ENCODE assay signal across 21 mouse cellular contexts in the genomic region with DNA sequence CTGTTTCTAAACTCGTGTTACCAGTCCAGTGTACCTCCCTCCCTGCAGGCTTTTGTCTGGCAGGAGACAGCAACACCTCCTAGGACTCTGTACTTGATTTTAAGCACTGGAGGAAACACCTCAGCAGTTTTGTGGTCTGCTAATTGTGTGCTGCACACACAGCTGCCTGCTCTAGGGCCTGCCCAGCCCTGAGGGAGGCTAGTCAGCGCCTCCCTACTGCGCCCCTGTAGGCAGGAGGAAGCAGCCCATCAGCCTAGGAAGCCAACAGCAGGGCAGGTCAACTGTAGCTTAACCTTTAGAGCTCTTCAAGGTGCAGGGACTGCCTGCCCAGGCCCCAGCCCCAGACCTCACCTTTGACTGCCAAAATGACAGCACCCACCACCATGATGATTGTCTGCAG. TPM values are rescaled to one million over a fixed set of nuclear protein-coding genes. Genes with fewer than 3 reads are reported as not detected.
DNase-seq lines count a peak whose midpoint lies in the region; ATAC-seq and TF ChIP-seq lines count a peak whose summit lies in the region.
"Had no signal": no experiment of that assay in that cellular context is flagged by ENCODE, and none has a peak within 500 bp of the region (broad histone marks: within the 10 kb centered on the region; RNA-seq: fewer than 3 reads in every experiment).

No protein-coding gene starts in this region.

- peak; percentile 24; the same call in 1 of the 2 replicates for TF ChIP-seq CTCF in intestine, postnatal 0 days (IDR thresholded peaks at IDR 0.05; ENCODE audit: low read depth)
- TF ChIP-seq CTCF in gastrocnemius, adult 2 months (IDR thresholded peaks at IDR 0.05), result no peak

- intact Hi-C loops in gastrocnemius, adult 2 months (cut with DNase I), result no loop called here

- H3K9ac ChIP-seq in intestine, postnatal 0 days (ENCODE audit: low read depth, low read length), result no peak overlapping the region
- H3K9ac ChIP-seq in intestine, embryonic 15.5 days, result no peak overlapping the region
- peak overlapping the region; percentile 17; the same call in 1 of the 2 replicates for H3K9ac ChIP-seq in neural tube, embryonic 13.5 days
- H3K9ac ChIP-seq in stomach, embryonic 16.5 days (ENCODE audit: low read length), result no peak overlapping the region
- H3K9ac ChIP-seq: hindbrain, embryonic 13.5 days had no signal

- H3K4me1 ChIP-seq in intestine, postnatal 0 days (replicated peaks; ENCODE audit: control insufficient read depth, insufficient read depth, low read length), result no peaks in the 10 kb centered on the region; the same call in 1 of the 2 replicates
- no peaks in the 10 kb centered on the region for H3K4me1 ChIP-seq in intestine, embryonic 15.5 days (replicated peaks)
- no peaks in the 10 kb centered on the region for H3K4me1 ChIP-seq in neural tube, embryonic 13.5 days (replicated peaks)
- H3K4me1 ChIP-seq in embryonic facial prominence, embryonic 10.5 days, result peaks cover 14% of the 10 kb centered on the region; the same call in 1 of the 2 replicates
- no peaks in the 10 kb centered on the region for H3K4me1 ChIP-seq in stomach, embryonic 16.5 days (ENCODE audit: control insufficient read depth, insufficient read depth, low read length)
- H3K4me1 ChIP-seq: hindbrain, embryonic 13.5 days had no signal

- no peak for ATAC-seq in intestine, postnatal 0 days
- ATAC-seq in intestine, embryonic 15.5 days, result no peak
- ATAC-seq in neural tube, embryonic 13.5 days (ENCODE audit: low read depth), result no peak
- no peak for ATAC-seq in stomach, embryonic 16.5 days (ENCODE audit: insufficient read depth, low FRiP score)
- ATAC-seq: forebrain, embryonic 14.5 days; Patski had no signal

- 60% methylated on average over 3 of the region's 3 CpGs for WGBS in intestine, postnatal 0 days
- 71% methylated on average over 3 of the region's 3 CpGs for WGBS in intestine, embryonic 15.5 days
- 65% methylated on average over 3 of the region's 3 CpGs for WGBS in neural tube, embryonic 13.5 days
- 50% methylated on average over 3 of the region's 3 CpGs for WGBS in embryonic facial prominence, embryonic 10.5 days
- WGBS in stomach, embryonic 16.5 days, result 63% methylated on average over 3 of the region's 3 CpGs

- no peaks in the 10 kb centered on the region; the same call in 1 of the 2 replicates for H3K36me3 ChIP-seq in intestine, postnatal 0 days (ENCODE audit: control insufficient read depth, insufficient read depth)
- H3K36me3 ChIP-seq in intestine, embryonic 15.5 days, result no peaks in the 10 kb centered on the region
- no peaks in the 10 kb centered on the region for H3K36me3 ChIP-seq in neural tube, embryonic 13.5 days
- H3K36me3 ChIP-seq in embryonic facial prominence, embryonic 10.5 days (replicated peaks), result no peaks in the 10 kb centered on the region; the same call in 1 of the 2 replicates
- H3K36me3 ChIP-seq in stomach, embryonic 16.5 days (ENCODE audit: control insufficient read depth, insufficient read depth, low read length), result no peaks in the 10 kb centered on the region
- H3K36me3 ChIP-seq: hindbrain, embryonic 13.5 days had no signal

- no peaks in the 10 kb centered on the region for H3K9me3 ChIP-seq in intestine, postnatal 0 days (ENCODE audit: control insufficient read depth)
- no peaks in the 10 kb centered on the region for H3K9me3 ChIP-seq in intestine, embryonic 15.5 days
- H3K9me3 ChIP-seq in neural tube, embryonic 13.5 days, result no peaks in the 10 kb centered on the region
- no peaks in the 10 kb centered on the region for H3K9me3 ChIP-seq in embryonic facial prominence, embryonic 10.5 days
- H3K9me3 ChIP-seq in stomach, embryonic 16.5 days (replicated peaks; ENCODE audit: control insufficient read depth, low read length), result no peaks in the 10 kb centered on the region
- H3K9me3 ChIP-seq: hindbrain, embryonic 13.5 days had no signal

- DNase-seq in neural tube, embryonic 10.5 days (ENCODE audit: extremely low spot score, low spot score), result no peak
- DNase-seq in embryonic facial prominence, embryonic 10.5 days (ENCODE audit: low spot score), result no peak
- DNase-seq in left cerebral cortex, adult 8-10 months (ENCODE audit: low spot score in 2 of 2), result no peak
- no peak for DNase-seq in gastrocnemius, adult 2 months
- DNase-seq: adrenal gland, adult 8-10 months; cerebellum, postnatal 10 days; gastrocnemius, postnatal 36 days; lung, adult 18-20 months; right cerebral cortex, postnatal 14 days had no signal

- H3K4me3 ChIP-seq in intestine, postnatal 0 days (ENCODE audit: low read depth, low read length), result no peak overlapping the region
- no peak overlapping the region for H3K4me3 ChIP-seq in intestine, embryonic 15.5 days (replicated peaks)
- H3K4me3 ChIP-seq in neural tube, embryonic 13.5 days, result no peak overlapping the region
- H3K4me3 ChIP-seq in embryonic facial prominence, embryonic 10.5 days, result no peak overlapping the region
- H3K4me3 ChIP-seq in stomach, embryonic 16.5 days (replicated peaks; ENCODE audit: low read length), result no peak overlapping the region
- H3K4me3 ChIP-seq in gastrocnemius, adult 2 months, result no peak overlapping the region
- H3K4me3 ChIP-seq: hindbrain, embryonic 13.5 days had no signal

- H3K27ac ChIP-seq in intestine, postnatal 0 days (ENCODE audit: low read depth, low read length), result no peak overlapping the region
- no peak overlapping the region for H3K27ac ChIP-seq in intestine, embryonic 15.5 days
- H3K27ac ChIP-seq in neural tube, embryonic 13.5 days (replicated peaks), result no peak overlapping the region
- H3K27ac ChIP-seq in embryonic facial prominence, embryonic 10.5 days (replicated peaks), result peak overlapping the region; percentile 19
- H3K27ac ChIP-seq in stomach, embryonic 16.5 days (ENCODE audit: low read length), result peak overlapping the region; percentile 22; the same call in 1 of the 2 replicates
- H3K27ac ChIP-seq in gastrocnemius, adult 2 months, result no peak overlapping the region
- H3K27ac ChIP-seq: hindbrain, embryonic 13.5 days had no signal

- H3K27me3 ChIP-seq in intestine, postnatal 0 days (replicated peaks; ENCODE audit: control insufficient read depth, insufficient read depth, low read length), result no peaks in the 10 kb centered on the region
- H3K27me3 ChIP-seq in intestine, embryonic 15.5 days (replicated peaks), result no peaks in the 10 kb centered on the region
- no peaks in the 10 kb centered on the region for H3K27me3 ChIP-seq in neural tube, embryonic 13.5 days
- no peaks in the 10 kb centered on the region; the same call in 1 of the 2 replicates for H3K27me3 ChIP-seq in embryonic facial prominence, embryonic 10.5 days (replicated peaks; ENCODE audit: low read depth, poor library complexity, severe bottlenecking)
- H3K27me3 ChIP-seq in stomach, embryonic 16.5 days (ENCODE audit: control insufficient read depth, insufficient read depth, low read length), result no peaks in the 10 kb centered on the region
- H3K27me3 ChIP-seq: Patski had no signal

- H3K4me2 ChIP-seq in intestine, postnatal 0 days (replicated peaks; ENCODE audit: low read depth), result no peak overlapping the region
- no peak overlapping the region for H3K4me2 ChIP-seq in intestine, embryonic 15.5 days (replicated peaks)
- no peak overlapping the region for H3K4me2 ChIP-seq in neural tube, embryonic 13.5 days
- no peak overlapping the region for H3K4me2 ChIP-seq in stomach, embryonic 16.5 days (ENCODE audit: low read depth, low read length)
- H3K4me2 ChIP-seq: hindbrain, embryonic 13.5 days had no signal

RNA-seq across cellular contexts. Expression of a gene that starts 11.7 kb away (rescaled TPM):
- 0.08 and 0.13 TPM in 2 replicates for polyA plus RNA-seq in intestine, postnatal 0 days (2015; fragmentation: Nextera tagmentation; extraction: Ambion mirVana)
- polyA plus RNA-seq in intestine, embryonic 15.5 days (2015; fragmentation: Nextera tagmentation; extraction: Ambion mirVana), result 0.13 TPM in 1 of 2 replicates, not detected in the other
- not detected in 2 replicates for polyA plus RNA-seq in neural tube, embryonic 13.5 days (2015; fragmentation: Nextera tagmentation; extraction: Ambion mirVana)
- 0.14 TPM in 1 of 2 replicates, not detected in the other for polyA plus RNA-seq in embryonic facial prominence, embryonic 10.5 days (2016; fragmentation: Nextera tagmentation; extraction: Ambion mirVana)
- not detected in 2 replicates for polyA plus RNA-seq in stomach, embryonic 16.5 days (2015; fragmentation: Nextera tagmentation; extraction: Ambion mirVana)
- under 1 TPM in 3 of 4 experiments, not detected in 1; 0.20 to 0.33 (median 0.32) TPM for total RNA-seq in left cerebral cortex, adult 8-10 months (2022)
- not detected for total RNA-seq in gastrocnemius, adult 2 months (2021)
- total RNA-seq: gastrocnemius, postnatal 36 days; megakaryocyte progenitor cell, adult 5-6 weeks; monocyte, adult 5-6 weeks had no signal
- polyA plus RNA-seq: forebrain, embryonic 14.5 days; heart, embryonic 14.5 days; hindbrain, embryonic 13.5 days; large intestine, adult 2 months; Patski; stomach, embryonic 14.5 days had no signal

RNA-seq across cellular contexts. Expression of a gene that starts 25.0 kb away (rescaled TPM):
- polyA plus RNA-seq in intestine, postnatal 0 days (2015; fragmentation: Nextera tagmentation; extraction: Ambion mirVana), result 20.7 and 21.9 TPM in 2 replicates
- 7.4 and 7.9 TPM in 2 replicates for polyA plus RNA-seq in intestine, embryonic 15.5 days (2015; fragmentation: Nextera tagmentation; extraction: Ambion mirVana)
- polyA plus RNA-seq in neural tube, embryonic 13.5 days (2015; fragmentation: Nextera tagmentation; extraction: Ambion mirVana), result 0.07 and 0.19 TPM in 2 replicates
- polyA plus RNA-seq in embryonic facial prominence, embryonic 10.5 days (2016; fragmentation: Nextera tagmentation; extraction: Ambion mirVana), result 2.2 and 2.3 TPM in 2 replicates
- 6.1 and 6.6 TPM in 2 replicates for polyA plus RNA-seq in stomach, embryonic 16.5 days (2015; fragmentation: Nextera tagmentation; extraction: Ambion mirVana)
- under 1 TPM in 2 of 4 experiments, not detected in 2; 0.09 to 0.28 TPM for total RNA-seq in left cerebral cortex, adult 8-10 months (2022)
- under 1 TPM; 0.28 to 0.33 TPM for total RNA-seq in gastrocnemius, adult 2 months (2021)
- total RNA-seq: megakaryocyte progenitor cell, adult 5-6 weeks; monocyte, adult 5-6 weeks had no signal
- polyA plus RNA-seq: Patski had no signal

RNA-seq across cellular contexts. Expression of a gene that starts 53.0 kb away (rescaled TPM):
- polyA plus RNA-seq in intestine, postnatal 0 days (2015; fragmentation: Nextera tagmentation; extraction: Ambion mirVana), result 15.1 and 16.8 TPM in 2 replicates
- polyA plus RNA-seq in intestine, embryonic 15.5 days (2015; fragmentation: Nextera tagmentation; extraction: Ambion mirVana), result 27.1 and 27.5 TPM in 2 replicates
- polyA plus RNA-seq in neural tube, embryonic 13.5 days (2015; fragmentation: Nextera tagmentation; extraction: Ambion mirVana), result 51.4 and 51.8 TPM in 2 replicates
- 34.9 and 37.4 TPM in 2 replicates for polyA plus RNA-seq in embryonic facial prominence, embryonic 10.5 days (2016; fragmentation: Nextera tagmentation; extraction: Ambion mirVana)
- polyA plus RNA-seq in stomach, embryonic 16.5 days (2015; fragmentation: Nextera tagmentation; extraction: Ambion mirVana), result 26.8 and 27.1 TPM in 2 replicates
- 10 to 100 TPM; 43.6 to 47.8 (median 45.3) TPM for total RNA-seq in left cerebral cortex, adult 8-10 months (2022)
- 1 to 10 TPM; 4.4 to 4.5 TPM for total RNA-seq in gastrocnemius, adult 2 months (2021)

RNA-seq across cellular contexts. Expression of a gene that starts 55.9 kb away (rescaled TPM):
- polyA plus RNA-seq in intestine, postnatal 0 days (2015; fragmentation: Nextera tagmentation; extraction: Ambion mirVana), result 3.7 and 3.9 TPM in 2 replicates
- 7.1 and 7.6 TPM in 2 replicates for polyA plus RNA-seq in intestine, embryonic 15.5 days (2015; fragmentation: Nextera tagmentation; extraction: Ambion mirVana)
- polyA plus RNA-seq in neural tube, embryonic 13.5 days (2015; fragmentation: Nextera tagmentation; extraction: Ambion mirVana), result 9.5 and 10.7 TPM in 2 replicates
- 6.0 and 6.5 TPM in 2 replicates for polyA plus RNA-seq in embryonic facial prominence, embryonic 10.5 days (2016; fragmentation: Nextera tagmentation; extraction: Ambion mirVana)
- polyA plus RNA-seq in stomach, embryonic 16.5 days (2015; fragmentation: Nextera tagmentation; extraction: Ambion mirVana), result 8.6 and 9.2 TPM in 2 replicates
- 1 to 10 TPM; 3.3 to 5.2 (median 4.9) TPM for total RNA-seq in left cerebral cortex, adult 8-10 months (2022)
- total RNA-seq in gastrocnemius, adult 2 months (2021), result 1 to 10 TPM; 3.2 to 3.3 TPM

Comparison
In these comparisons a context has a peak if more than half of its experiments do, and no peak if none do; other contexts are left out.
1. H3K27ac ChIP-seq: peak in embryonic facial prominence, embryonic 10.5 days (single experiment) and stomach, embryonic 16.5 days (single experiment); none in intestine, postnatal 0 days (single experiment), intestine, embryonic 15.5 days (single experiment), neural tube, embryonic 13.5 days (single experiment) and gastrocnemius, adult 2 months (single experiment).